Mouse (Mus musculus) fat pad, adult 2 months (tissue): ENCODE measurements around the gene Prkar2b.

Experiments
- DNase-seq: peaks from one replicate; pipeline ENCODE4 v3.0.0-alpha.2; 2011; ENCODE audit warnings: low read depth, low spot score; ENCODE audit errors: extremely low read depth

Prkar2b gene

DNA sequence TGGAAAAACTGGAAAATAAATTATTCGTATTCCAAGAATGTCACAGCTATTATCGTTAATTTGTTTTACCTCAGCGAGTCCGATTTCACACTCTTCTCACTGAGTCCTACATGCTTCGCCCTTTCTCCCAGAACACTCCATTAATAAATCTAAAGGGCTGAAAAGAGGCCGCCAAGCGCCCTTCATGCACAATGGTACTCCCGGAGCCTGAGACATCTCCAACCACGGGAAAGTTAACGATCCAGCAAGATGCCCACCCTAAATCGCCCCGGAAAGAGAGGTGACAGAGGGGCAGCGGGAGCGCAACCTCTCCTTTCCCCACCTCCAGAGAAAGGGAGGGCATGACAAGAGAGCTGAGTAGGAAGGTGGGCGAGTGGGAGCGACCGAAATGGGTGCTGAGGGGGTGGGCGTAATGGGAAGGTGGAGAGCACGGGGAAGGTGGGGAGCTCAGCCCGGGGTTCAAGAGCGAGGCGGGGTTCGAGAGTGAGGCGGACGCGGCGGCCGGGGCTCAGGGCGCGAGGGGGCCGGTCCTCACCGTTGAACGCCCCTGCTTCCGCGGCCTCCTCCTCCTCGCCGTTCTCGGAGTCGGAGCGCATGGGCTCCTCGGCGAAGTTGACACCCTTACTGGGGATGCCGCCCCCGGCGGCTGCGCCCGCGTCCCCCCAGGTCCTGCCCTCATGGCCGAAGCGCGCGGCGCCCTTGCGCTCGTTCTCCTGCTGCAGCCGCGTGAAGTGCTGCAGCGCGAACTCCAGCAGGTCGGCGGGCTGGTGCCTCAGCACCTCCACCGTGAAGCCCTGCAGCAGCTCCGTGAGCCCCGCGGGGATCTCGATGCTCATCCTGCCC is 628 bp downstream of the Prkar2b start:
- DNase-seq, result no peak

- DNase-seq, result no peak
Observed at GRCm38 (mm10) chr12:32059707-32060106, 1.4 kb downstream of the Prkar2b start.

GRCm38 (mm10) chr12:32059135-32059534 is 2.0 kb downstream of the Prkar2b start:
- DNase-seq, result no peak

GRCm38 (mm10) chr12:32057461-32058199 is 3.5 kb downstream of the Prkar2b start:
- no peak for DNase-seq

GRCm38 (mm10) chr12:32055797-32056196 is 5.3 kb downstream of the Prkar2b start:
- DNase-seq, result no peak

- no peak for DNase-seq
Observed at GRCm38 (mm10) chr12:32054476-32055166, 6.5 kb downstream of the Prkar2b start.

DNA sequence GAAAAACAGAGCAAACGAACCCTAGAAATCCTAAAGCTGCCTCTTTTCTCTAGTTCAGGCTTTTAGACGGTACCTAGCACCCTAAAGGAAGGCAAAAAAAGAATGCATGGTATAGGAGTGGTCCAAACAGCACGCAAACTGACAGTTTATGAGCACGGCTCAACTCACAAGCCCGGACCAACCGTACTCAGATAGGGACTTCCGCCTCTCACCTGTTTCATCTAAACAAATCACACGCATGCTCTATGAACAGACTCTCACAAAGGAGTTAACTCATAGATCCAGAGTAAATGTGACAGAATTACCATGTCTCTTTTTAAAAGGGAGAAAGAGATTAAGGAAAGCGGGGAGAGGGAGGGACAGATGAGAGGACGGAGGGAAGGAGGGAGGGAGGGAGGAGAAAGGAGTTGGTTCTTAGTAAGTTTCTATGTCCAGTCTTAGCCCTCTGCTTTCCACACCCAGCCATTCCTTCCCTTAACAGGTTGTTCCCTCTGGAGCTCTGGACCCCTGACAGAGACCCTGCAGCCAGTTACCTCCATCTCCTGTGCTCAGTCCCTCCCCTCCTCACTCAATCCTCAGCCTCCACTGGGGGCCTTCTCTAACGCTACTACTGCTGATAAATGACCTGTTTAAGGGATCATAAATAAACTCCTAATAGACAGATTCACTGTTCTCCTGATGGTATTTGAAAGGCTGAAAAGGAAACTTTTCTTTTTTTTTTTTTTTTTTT is 7.3 kb downstream of the Prkar2b start:
- no peak for DNase-seq

DNA sequence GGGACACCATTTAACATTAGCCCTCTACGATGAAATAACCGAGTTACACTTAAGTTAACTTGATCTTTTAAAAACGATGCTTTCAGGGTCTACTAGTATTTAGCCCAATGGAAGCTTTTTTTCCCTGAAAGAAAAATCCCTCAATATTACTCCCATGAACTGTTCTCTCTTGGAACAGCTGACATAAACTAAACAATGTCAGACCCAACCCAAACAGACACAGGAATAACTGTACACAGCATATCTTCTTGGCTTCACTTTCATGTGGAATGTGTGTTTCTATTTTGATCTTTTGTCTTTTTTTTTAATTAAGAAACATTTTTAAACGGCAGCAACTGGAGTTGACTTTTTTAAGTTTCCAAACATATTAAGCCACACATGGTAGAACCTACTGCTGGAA is 8.2 kb downstream of the Prkar2b start:
- no peak for DNase-seq

DNA sequence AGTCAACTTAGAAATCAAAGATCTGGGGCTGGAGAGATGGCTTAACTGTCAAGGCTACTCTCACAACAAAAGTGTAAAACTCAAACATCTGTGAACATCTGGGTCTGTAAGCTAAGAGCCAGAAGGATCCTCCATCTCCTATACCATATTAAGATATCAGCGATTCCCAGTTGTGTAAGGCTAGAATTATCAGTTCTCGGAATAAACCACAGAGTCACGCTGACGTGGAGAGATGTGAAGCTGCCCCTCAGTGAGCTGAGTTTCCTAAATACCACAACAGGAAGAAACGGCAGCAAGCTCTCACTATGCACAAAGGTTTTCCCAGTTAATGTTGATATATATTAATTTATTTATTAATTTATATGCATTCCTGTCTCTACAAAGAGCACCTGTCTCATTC is 10.9 kb downstream of the Prkar2b start:
- DNase-seq, result no peak

DNA sequence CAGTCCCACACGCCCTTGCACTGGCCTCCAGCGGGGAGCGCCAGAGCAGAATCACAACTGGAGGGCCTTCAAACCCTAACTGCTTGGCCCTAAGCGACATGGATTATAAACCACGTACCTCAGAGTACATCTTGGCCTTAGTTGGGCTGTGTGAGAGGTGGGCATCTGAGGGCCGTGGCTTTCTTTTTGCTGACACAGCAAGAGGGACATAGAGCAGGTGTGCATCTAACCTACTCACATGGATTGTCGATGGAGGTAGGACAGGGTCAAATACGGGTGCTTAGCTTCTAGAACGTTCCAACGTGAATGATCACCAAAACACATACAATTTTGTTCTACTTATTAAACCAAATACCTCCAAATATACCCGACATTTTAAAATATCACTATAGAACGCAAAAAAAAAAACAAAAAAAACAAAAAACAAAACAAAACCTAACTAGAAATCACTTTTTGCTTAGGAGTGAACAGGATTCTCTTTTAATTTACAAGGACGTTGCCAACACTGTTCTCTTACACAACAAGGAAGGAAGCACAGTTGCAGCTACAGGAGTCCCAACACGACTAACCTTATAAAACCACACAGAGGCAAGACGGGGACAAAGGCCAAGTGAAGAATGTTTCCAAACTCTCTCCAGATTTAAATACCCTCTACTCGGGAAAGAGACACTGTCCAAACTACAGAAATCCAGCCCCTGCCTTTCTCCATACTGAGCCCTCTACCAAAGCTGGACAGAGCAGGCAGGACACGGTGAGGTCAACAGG is 15.3 kb downstream of the Prkar2b start:
- peak; percentile 62 for DNase-seq

GRCm38 (mm10) chr12:32044487-32045134 is 16.5 kb downstream of the Prkar2b start:
- peak; percentile 43 for DNase-seq

GRCm38 (mm10) chr12:32033536-32033935 is 27.6 kb downstream of the Prkar2b start:
- DNase-seq, result no peak

DNA sequence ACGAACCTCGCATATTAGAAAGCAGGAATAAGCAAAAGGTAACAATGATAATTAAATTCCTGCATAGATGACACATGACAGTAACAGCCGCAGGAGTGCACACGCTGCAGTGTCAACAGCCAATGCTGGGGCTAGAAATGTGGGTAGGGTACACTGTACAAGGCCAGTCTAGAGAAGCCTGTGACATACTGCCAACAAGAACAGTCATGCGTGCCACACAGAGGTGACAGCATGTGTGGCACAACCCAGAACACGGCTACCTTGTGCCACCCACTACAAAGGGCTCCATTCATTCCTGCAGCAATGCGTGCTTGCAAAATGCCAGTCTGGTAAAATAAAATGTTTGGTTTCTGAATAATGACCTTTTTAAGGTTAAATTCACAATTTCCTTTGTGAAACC is 28.2 kb downstream of the Prkar2b start:
- no peak for DNase-seq

DNA sequence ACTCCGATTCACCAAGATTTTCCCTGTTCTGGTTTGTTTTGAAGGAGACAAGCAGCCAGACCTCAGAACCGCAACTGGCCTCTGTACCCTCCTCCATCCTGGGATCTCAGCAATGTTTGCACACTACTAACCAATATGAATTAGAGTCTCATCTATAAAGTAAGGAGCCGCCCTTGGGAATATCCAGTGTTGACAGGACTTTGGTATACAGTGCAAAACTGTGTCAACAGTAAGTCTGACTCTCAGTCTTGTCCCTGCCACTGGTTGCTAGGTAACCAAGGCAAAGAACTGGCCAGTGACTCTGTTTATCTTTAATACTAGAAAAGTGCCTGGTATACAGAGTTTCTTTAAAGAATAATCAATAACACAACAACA is 42.7 kb downstream of the Prkar2b start:
- DNase-seq, result no peak

- peak; percentile 64 for DNase-seq
Observed at GRCm38 (mm10) chr12:32017636-32018375, 43.3 kb downstream of the Prkar2b start.

DNA sequence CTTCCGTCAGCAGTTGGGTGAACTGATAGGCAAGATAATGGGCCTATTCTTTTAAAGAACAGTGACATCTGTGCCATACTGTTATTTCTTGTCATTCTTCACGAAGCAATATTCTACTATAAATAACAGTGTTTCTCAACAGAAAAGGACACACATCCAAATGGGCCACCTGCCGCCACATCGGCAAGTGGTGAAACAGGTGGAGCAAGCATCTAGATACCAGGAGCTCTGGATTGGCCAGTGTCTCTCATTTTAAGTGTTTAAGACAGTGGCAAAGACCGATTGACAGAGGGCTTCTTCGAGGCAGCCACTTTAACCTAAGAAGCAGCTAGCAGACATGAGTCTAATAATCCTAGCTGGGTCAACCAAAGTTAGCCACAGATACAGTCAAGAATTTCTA is 44.6 kb downstream of the Prkar2b start:
- no peak for DNase-seq

DNA sequence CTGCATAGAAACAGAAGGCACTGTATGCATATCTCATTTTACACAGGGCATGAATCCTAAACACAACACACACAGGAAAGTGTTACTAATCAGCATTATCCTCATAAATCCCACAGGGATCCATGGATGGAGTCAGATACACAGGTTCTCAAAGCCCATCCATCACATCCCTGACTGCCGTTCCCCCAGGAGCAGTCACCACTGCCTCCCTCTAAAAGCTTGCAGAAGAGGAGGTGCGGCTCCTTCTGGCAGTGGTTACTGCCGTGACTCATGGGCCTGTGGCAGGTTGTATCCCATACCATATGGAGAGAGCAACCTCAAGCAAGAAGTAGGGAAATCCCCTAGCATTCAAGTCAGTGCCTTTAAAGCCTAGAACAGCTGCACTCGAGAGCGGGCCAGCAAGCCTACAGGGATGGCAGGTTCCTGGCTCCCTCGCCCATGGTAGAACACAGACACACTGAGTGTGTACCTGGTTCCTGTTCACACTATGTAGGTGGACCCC is 45.8 kb downstream of the Prkar2b start:
- DNase-seq, result no peak

DNA sequence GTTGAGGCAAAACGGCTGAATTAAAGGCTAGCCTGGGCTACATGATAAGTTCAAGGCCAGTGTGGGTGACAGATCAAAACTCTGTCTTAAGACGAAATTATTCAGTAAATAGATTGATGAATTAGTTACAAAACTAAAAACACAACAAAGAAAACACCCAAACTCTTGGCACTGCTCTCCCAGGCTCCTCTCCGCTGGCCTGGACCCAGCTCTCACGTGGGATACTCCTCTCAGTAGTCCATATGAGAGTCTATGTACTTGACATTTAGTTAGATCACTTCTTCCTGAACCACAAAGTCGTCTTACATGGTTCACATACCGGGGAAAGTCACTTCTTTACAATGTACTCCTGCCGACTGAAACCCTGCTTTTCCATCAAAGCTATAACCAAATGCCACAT is 46.3 kb downstream of the Prkar2b start:
- no peak for DNase-seq

GRCm38 (mm10) chr12:32012169-32012568 is 48.9 kb downstream of the Prkar2b start:
- no peak for DNase-seq
